Mouse (Mus musculus) midbrain, embryonic 12.5 days (tissue): ENCODE data around the gene 3110009E18Rik. TPM values are rescaled to one million over a fixed set of nuclear protein-coding genes. Genes with fewer than 3 reads are reported as not detected.

Source experiments
- ATAC-seq: fragments of 200-750 bp; cut with Nextera tagmentation; 2 replicates; pipeline ENCODE4 v1.8.0; 2017; ENCODE audit warnings: low read depth, moderate TSS enrichment, moderate library complexity; ENCODE audit not compliant: low FRiP score
- H3K27ac ChIP-seq: fragments of 300-500 bp; sonication (generic); replicated peaks from 2 replicates; pipeline ENCODE4 v1.5.1; 2016; ENCODE audit warnings: mild to moderate bottlenecking
- H3K27me3 ChIP-seq: fragments of 300-500 bp; sonication (generic); 2 replicates; pipeline ENCODE4 v1.6.1; 2016; ENCODE audit warnings: mild to moderate bottlenecking
- H3K36me3 ChIP-seq: fragments of 300-500 bp; sonication (generic); 2 replicates; pipeline ENCODE4 v1.6.1; 2016
- H3K4me1 ChIP-seq: fragments of 300-500 bp; sonication (generic); 2 replicates; pipeline ENCODE4 v1.6.1; 2016
- H3K4me2 ChIP-seq: fragments of 300-500 bp; sonication (generic); replicated peaks from 2 replicates; pipeline ENCODE4 v1.6.1; 2016; ENCODE audit warnings: mild to moderate bottlenecking, moderate library complexity
- H3K4me3 ChIP-seq: fragments of 300-500 bp; sonication (generic); 2 replicates; pipeline ENCODE4 v1.5.1; 2016; ENCODE audit warnings: mild to moderate bottlenecking
- H3K9ac ChIP-seq: fragments of 300-500 bp; sonication (generic); replicated peaks from 2 replicates; pipeline ENCODE4 v1.6.1; 2016; ENCODE audit warnings: mild to moderate bottlenecking, moderate library complexity
- H3K9me3 ChIP-seq: fragments of 300-500 bp; sonication (generic); 2 replicates; pipeline ENCODE4 v1.6.1; 2016; ENCODE audit warnings: mild to moderate bottlenecking
- WGBS: fragments of 180-500 bp; shearing (Covaris S2); methylation state at CpG from one replicate; pipeline ENCODE4 v1.1.7; 2016; 5-methylcytosine and 5-hydroxymethylcytosine counted together
- polyA plus RNA-seq: library from polyadenylated mRNA; unstranded; fragments of >200 nt; fragmentation: Nextera tagmentation; extraction: Ambion mirVana; gene quantifications from 2 replicates; pipeline ENCODE4 v1.2.1, GENCODE M21; 2016

Gene 3110009E18Rik
- polyA plus RNA-seq, 1 experiment from 2014 or later, result 24.5 TPM

- Histone ChIP-seq H3K4me1 (no peaks in the 10 kb centered on the region), H3K9ac (no peak overlapping the region), H3K9me3 (no peaks in the 10 kb centered on the region), H3K27me3 (no peaks in the 10 kb centered on the region), H3K27ac (no peak overlapping the region), H3K4me3 (no peak overlapping the region), H3K36me3 (no peaks in the 10 kb centered on the region), H3K4me2 (no peak overlapping the region)
- ATAC-seq, result no peak
- 28% methylated on average over 1 of the region's 1 CpGs for WGBS
These were observed 83.8 kb downstream of the 3110009E18Rik start for GRCm38 (mm10) chr1:120204834-120205233.

GRCm38 (mm10) chr1:120207568-120207967, 86.6 kb downstream of the 3110009E18Rik start:
- Histone ChIP-seq H3K9ac (no peak overlapping the region), H3K4me3 (no peak overlapping the region), H3K27me3 (no peaks in the 10 kb centered on the region), H3K36me3 (no peaks in the 10 kb centered on the region), H3K4me2 (no peak overlapping the region), H3K4me1 (no peaks in the 10 kb centered on the region), H3K27ac (no peak overlapping the region), H3K9me3 (no peaks in the 10 kb centered on the region)
- ATAC-seq, result no peak
- 69% methylated on average over 6 of the region's 6 CpGs for WGBS

- WGBS, result 75% methylated on average over 11 of the region's 11 CpGs
These were observed 87.7 kb downstream of the 3110009E18Rik start for GRCm38 (mm10) chr1:120208502-120209230.

GRCm38 (mm10) chr1:120220841-120221240, 99.9 kb downstream of the 3110009E18Rik start:
- H3K4me2 ChIP-seq, result no peak overlapping the region
- WGBS, result 58% methylated on average over 6 of the region's 6 CpGs
- no peak for ATAC-seq
- no peaks in the 10 kb centered on the region for H3K27me3 ChIP-seq
- H3K4me3 ChIP-seq, result no peak overlapping the region
- no peaks in the 10 kb centered on the region for H3K9me3 ChIP-seq
- 0 out of 2 replicates have a peak, but pooled peaks cover 3% of the 10 kb centered on the region for H3K4me1 ChIP-seq
- no peak overlapping the region for H3K27ac ChIP-seq
- no peaks in the 10 kb centered on the region for H3K36me3 ChIP-seq
- no peak overlapping the region for H3K9ac ChIP-seq

More at GRCm38 (mm10) chr1:120208502-120209230, 87.7 kb downstream of the 3110009E18Rik start:
- H3K9me3 ChIP-seq, result no peaks in the 10 kb centered on the region
- H3K27me3 ChIP-seq, result no peaks in the 10 kb centered on the region
- no peak for ATAC-seq
- no peak overlapping the region for H3K4me2 ChIP-seq
- H3K4me1 ChIP-seq, result no peaks in the 10 kb centered on the region
- H3K36me3 ChIP-seq, result no peaks in the 10 kb centered on the region
- H3K9ac ChIP-seq, result no peak overlapping the region
- H3K27ac ChIP-seq, result no peak overlapping the region
- H3K4me3 ChIP-seq, result no peak overlapping the region

- Histone ChIP-seq H3K4me3 (no peak overlapping the region), H3K27ac (no peak overlapping the region), H3K4me1 (0 out of 2 replicates have a peak, but pooled peaks cover 3% of the 10 kb centered on the region), H3K4me2 (no peak overlapping the region), H3K27me3 (no peaks in the 10 kb centered on the region), H3K36me3 (no peaks in the 10 kb centered on the region), H3K9me3 (no peaks in the 10 kb centered on the region), H3K9ac (no peak overlapping the region)
- no peak for ATAC-seq
- WGBS, result 49% methylated on average over 2 of the region's 2 CpGs
These were observed 100.3 kb downstream of the 3110009E18Rik start for GRCm38 (mm10) chr1:120221285-120221684.

- no peaks in the 10 kb centered on the region for H3K27me3 ChIP-seq
- H3K9me3 ChIP-seq, result no peaks in the 10 kb centered on the region
- H3K4me2 ChIP-seq, result no peak overlapping the region
- no peak overlapping the region for H3K27ac ChIP-seq
- H3K4me1 ChIP-seq, result 0 out of 2 replicates have a peak, but pooled peaks cover 5% of the 10 kb centered on the region
- H3K9ac ChIP-seq, result no peak overlapping the region
- no peak overlapping the region for H3K4me3 ChIP-seq
- H3K36me3 ChIP-seq, result no peaks in the 10 kb centered on the region
- WGBS, result 82% methylated on average over 4 of the region's 4 CpGs
- no peak for ATAC-seq
These were observed 102.6 kb downstream of the 3110009E18Rik start for GRCm38 (mm10) chr1:120223613-120224012.

GRCm38 (mm10) chr1:120229723-120230471, 108.9 kb downstream of the 3110009E18Rik start:
- Histone ChIP-seq H3K9me3 (no peaks in the 10 kb centered on the region), H3K9ac (no peak overlapping the region), H3K27ac (no peak overlapping the region), H3K4me1 (0 out of 2 replicates have a peak, but pooled peaks cover 2% of the 10 kb centered on the region), H3K4me3 (no peak overlapping the region), H3K36me3 (no peaks in the 10 kb centered on the region), H3K27me3 (no peaks in the 10 kb centered on the region), H3K4me2 (no peak overlapping the region)
- WGBS, result 86% methylated on average over 10 of the region's 10 CpGs
- ATAC-seq, result no peak

- 48% methylated on average over 6 of the region's 6 CpGs for WGBS
- Histone ChIP-seq H3K4me2 (no peak overlapping the region), H3K4me1 (0 out of 2 replicates have a peak, but pooled peaks cover 2% of the 10 kb centered on the region), H3K27me3 (no peaks in the 10 kb centered on the region), H3K9ac (no peak overlapping the region), H3K9me3 (no peaks in the 10 kb centered on the region), H3K36me3 (no peaks in the 10 kb centered on the region), H3K4me3 (no peak overlapping the region), H3K27ac (no peak overlapping the region)
- ATAC-seq, result no peak
These were observed 110.3 kb downstream of the 3110009E18Rik start for GRCm38 (mm10) chr1:120231334-120231733.

- H3K36me3 ChIP-seq, result no peaks in the 10 kb centered on the region
- ATAC-seq, result no peak
- no peaks in the 10 kb centered on the region for H3K27me3 ChIP-seq
- no peaks in the 10 kb centered on the region for H3K4me1 ChIP-seq
- H3K4me3 ChIP-seq, result no peak overlapping the region
- no peak overlapping the region for H3K9ac ChIP-seq
- no peak overlapping the region for H3K4me2 ChIP-seq
- no peaks in the 10 kb centered on the region for H3K9me3 ChIP-seq
- 68% methylated on average over 6 of the region's 6 CpGs for WGBS
- no peak overlapping the region for H3K27ac ChIP-seq
These were observed 111.2 kb downstream of the 3110009E18Rik start for GRCm38 (mm10) chr1:120232170-120232569.

GRCm38 (mm10) chr1:120235631-120236215, 114.7 kb downstream of the 3110009E18Rik start:
- Histone ChIP-seq H3K4me3 (no peak overlapping the region), H3K4me1 (no peaks in the 10 kb centered on the region), H3K9me3 (no peaks in the 10 kb centered on the region), H3K9ac (no peak overlapping the region), H3K27me3 (no peaks in the 10 kb centered on the region), H3K4me2 (no peak overlapping the region), H3K36me3 (no peaks in the 10 kb centered on the region), H3K27ac (no peak overlapping the region)
- whole genome bisulfite sequencing, result 92% methylated on average over 6 of the region's 6 CpGs
- ATAC-seq, result no peak

GRCm38 (mm10) chr1:120236424-120236823, 115.4 kb downstream of the 3110009E18Rik start:
- Histone ChIP-seq H3K4me3 (no peak overlapping the region), H3K9ac (no peak overlapping the region), H3K4me1 (no peaks in the 10 kb centered on the region), H3K27me3 (no peaks in the 10 kb centered on the region), H3K9me3 (no peaks in the 10 kb centered on the region), H3K36me3 (no peaks in the 10 kb centered on the region), H3K27ac (no peak overlapping the region), H3K4me2 (no peak overlapping the region)
- WGBS, result 88% methylated on average over 14 of the region's 14 CpGs
- ATAC-seq, result no peak

- Histone ChIP-seq H3K27me3 (no peaks in the 10 kb centered on the region), H3K4me3 (no peak overlapping the region), H3K4me1 (no peaks in the 10 kb centered on the region), H3K4me2 (no peak overlapping the region), H3K36me3 (no peaks in the 10 kb centered on the region), H3K9ac (no peak overlapping the region), H3K9me3 (no peaks in the 10 kb centered on the region), H3K27ac (no peak overlapping the region)
- ATAC-seq, result no peak
- WGBS, result 83% methylated on average over 1 of the region's 1 CpGs
These were observed 116.1 kb downstream of the 3110009E18Rik start for GRCm38 (mm10) chr1:120237068-120237467.
